Mouse (Mus musculus) hindbrain, embryonic 12.5 days (tissue): ENCODE measurements at regions not wholly inside any gene's neighbourhood (a gene's known extent, or its start where the extent isn't known, plus 50 kb on each side); places are given as distances from the start of the nearest gene placed in this dataset.
"Not testable (repeated sequence)": the region's sequence is repeated elsewhere in the genome, so short reads cannot be mapped to it uniquely, and the experiment has no call there.

Experiments used
- ATAC-seq: fragments of 200-750 bp; cut with Nextera tagmentation; 2 replicates; pipeline ENCODE4 v1.8.0; 2017; ENCODE audit warnings: moderate TSS enrichment; ENCODE audit not compliant: low FRiP score
- H3K27ac ChIP-seq: fragments of 300-500 bp; sonication (generic); 2 replicates; pipeline ENCODE4 v1.5.1; 2016; ENCODE audit warnings: mild to moderate bottlenecking
- H3K27me3 ChIP-seq: fragments of 300-500 bp; sonication (generic); 2 replicates; pipeline ENCODE4 v1.6.1; 2016; ENCODE audit warnings: mild to moderate bottlenecking
- H3K36me3 ChIP-seq: fragments of 300-500 bp; sonication (generic); 2 replicates; pipeline ENCODE4 v1.6.1; 2016; ENCODE audit warnings: mild to moderate bottlenecking
- H3K4me1 ChIP-seq: fragments of 300-500 bp; sonication (generic); 2 replicates; pipeline ENCODE4 v1.6.1; 2016
- H3K4me2 ChIP-seq: fragments of 300-500 bp; sonication (generic); replicated peaks from 2 replicates; pipeline ENCODE4 v1.6.1; 2016; ENCODE audit warnings: mild to moderate bottlenecking
- H3K4me3 ChIP-seq: fragments of 300-500 bp; sonication (generic); 2 replicates; pipeline ENCODE4 v1.5.1; 2016; ENCODE audit warnings: mild to moderate bottlenecking
- H3K9ac ChIP-seq: fragments of 300-500 bp; sonication (generic); 2 replicates; pipeline ENCODE4 v1.6.1; 2016; ENCODE audit warnings: mild to moderate bottlenecking, moderate library complexity
- H3K9me3 ChIP-seq: fragments of 300-500 bp; sonication (generic); replicated peaks from 2 replicates; pipeline ENCODE4 v1.6.1; 2016; ENCODE audit warnings: mild to moderate bottlenecking
- WGBS: fragments of 180-500 bp; shearing (Covaris S2); methylation state at CpG from one replicate; pipeline ENCODE4 v1.1.7; 2016; 5-methylcytosine and 5-hydroxymethylcytosine counted together

DNA sequence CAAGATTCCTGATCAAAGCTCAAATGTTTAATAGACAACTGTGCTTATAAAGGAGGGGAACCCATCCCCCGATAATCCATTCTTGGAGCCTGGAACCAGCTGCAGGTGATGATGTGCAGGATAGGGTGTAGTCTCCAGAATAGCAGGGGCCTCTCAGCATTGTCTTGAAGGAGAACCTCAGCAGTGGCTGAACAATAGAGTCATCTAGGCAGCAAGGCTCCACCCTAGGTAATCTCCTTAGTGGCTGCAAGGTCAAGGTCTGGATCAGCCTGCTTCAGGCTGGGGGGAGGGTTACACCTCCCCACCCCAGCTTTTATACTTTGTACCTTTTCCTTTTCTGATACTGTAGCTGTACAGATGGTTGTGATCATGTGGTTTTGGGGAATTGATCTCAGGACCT lies 116.8 kb upstream of the Mettl4 start:
- H3K9me3 ChIP-seq: no peaks in the 10 kb centered on the region
- WGBS: 97% methylated on average over 1 of the region's 1 CpGs
- no peaks in the 10 kb centered on the region for H3K27me3 ChIP-seq
- no peaks in the 10 kb centered on the region for H3K4me1 ChIP-seq
- no peak overlapping the region for H3K27ac ChIP-seq
- no peak overlapping the region for H3K4me3 ChIP-seq
- no peaks in the 10 kb centered on the region for H3K36me3 ChIP-seq
- no peak overlapping the region for H3K9ac ChIP-seq
- H3K4me2 ChIP-seq: no peak overlapping the region
- no peak for ATAC-seq

DNA sequence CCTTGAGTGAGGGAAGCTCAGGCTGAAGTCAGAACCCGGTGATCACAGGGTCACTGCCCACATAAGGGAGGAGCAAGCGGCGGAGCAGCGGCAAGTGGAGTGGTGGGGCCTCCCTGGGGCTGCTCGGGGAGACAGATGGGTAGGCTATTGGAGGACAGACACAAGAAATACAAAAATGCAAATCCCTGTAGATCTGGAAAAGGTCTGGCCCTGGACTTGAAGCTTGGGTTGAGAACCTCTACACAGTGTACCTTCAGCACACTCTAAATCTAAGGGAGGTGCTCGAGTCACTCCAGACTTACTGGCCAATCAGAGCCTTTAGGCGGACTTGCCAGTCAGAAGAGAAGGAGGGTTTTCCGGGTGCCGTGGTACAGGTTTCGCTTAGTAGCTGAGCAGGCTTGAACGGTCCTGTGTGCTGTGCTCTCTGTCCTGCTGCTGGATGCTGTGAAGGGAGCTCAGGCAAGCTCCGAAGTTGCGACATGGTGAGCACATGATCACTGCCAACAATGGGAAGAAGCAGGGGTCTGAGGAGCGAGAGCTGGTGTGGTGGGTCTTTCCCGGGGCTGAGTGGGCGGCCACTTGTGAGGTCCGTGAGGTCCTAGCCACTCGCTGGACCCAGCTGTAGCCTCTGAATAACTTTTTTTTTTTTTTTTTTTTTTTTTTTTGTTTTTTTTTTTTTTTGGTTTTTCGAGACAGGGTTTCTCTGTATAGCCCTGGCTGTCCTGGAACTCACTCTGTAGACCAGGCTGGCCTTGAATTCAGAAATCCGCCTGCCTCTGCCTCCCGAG lies 114.9 kb upstream of the Mettl4 start:
- H3K36me3 ChIP-seq, H3K4me1 ChIP-seq, H3K27me3 ChIP-seq, H3K9me3 ChIP-seq, H3K27ac ChIP-seq: not testable (repeated sequence)
- ATAC-seq: peak; percentile 99
- Histone ChIP-seq H3K4me2 (peak overlapping the region; percentile 51), H3K9ac (peak overlapping the region; percentile 29; the same call in 1 of the 2 replicates), H3K4me3 (peak overlapping the region; percentile 47)
- WGBS: 15% methylated on average over 20 of the region's 21 CpGs

DNA sequence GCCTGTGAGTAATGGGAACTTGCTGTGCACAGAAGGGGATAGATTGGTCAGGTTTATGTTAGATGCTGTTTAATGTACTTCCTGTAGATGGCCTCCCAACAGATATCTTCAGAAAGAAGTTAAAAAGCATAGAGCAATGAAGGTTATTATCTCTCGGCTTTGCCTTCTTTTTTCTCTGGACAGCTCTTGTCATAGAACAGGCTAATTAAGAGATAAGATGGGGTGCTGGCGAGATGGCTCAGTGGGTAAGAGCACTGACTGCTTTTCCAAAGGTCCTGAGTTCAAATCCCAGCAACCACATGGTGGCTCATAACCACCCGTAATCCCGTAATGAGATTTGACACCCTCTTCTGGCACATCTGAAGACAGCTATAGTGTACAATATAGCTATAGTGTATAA lies 104.9 kb upstream of the Mettl4 start:
- H3K36me3 ChIP-seq, H3K9me3 ChIP-seq, H3K4me3 ChIP-seq, ATAC-seq, H3K27ac ChIP-seq, H3K9ac ChIP-seq, H3K4me1 ChIP-seq, H3K27me3 ChIP-seq, H3K4me2 ChIP-seq: not testable (repeated sequence)
- 83% methylated on average over 4 of the region's 4 CpGs for WGBS

DNA sequence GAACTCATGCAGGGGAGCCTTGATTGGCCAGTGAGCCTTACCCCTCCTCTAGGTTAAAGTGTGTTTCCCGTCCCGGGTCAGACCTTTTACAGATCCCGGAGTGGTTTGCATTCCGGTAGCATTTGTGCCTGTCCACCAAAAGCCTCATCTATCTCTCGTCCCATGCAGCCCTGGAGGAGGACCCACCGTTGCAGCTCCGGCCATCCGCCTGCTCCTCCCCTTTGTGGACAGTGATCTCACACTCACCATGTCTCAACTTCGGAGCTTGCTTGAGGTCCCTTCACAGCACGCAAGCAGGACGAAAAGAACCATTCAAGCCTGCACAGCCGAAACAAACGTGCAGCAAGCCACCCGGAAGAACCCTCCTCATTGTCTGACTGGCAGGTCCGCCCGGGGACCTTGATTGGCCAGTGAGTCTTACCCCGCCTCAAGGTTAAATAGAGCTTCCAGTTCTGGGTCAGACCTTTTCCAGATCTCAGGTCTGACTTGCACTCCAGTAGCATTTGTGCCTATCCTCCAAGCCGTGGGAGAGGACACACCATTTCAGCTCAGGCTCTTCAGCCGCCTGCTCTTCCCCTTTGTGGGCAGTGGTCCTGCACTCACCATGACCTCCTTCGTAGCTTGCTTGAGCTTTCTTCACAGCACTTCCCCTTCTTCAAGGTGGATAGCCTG lies 84.8 kb upstream of the Mettl4 start:
- WGBS: 1% methylated on average over 20 of the region's 20 CpGs
- peak overlapping the region; percentile 73 for H3K9ac ChIP-seq
- H3K27me3 ChIP-seq: no peaks in the 10 kb centered on the region
- peaks cover 3% of the 10 kb centered on the region; the same call in 1 of the 2 replicates for H3K9me3 ChIP-seq
- H3K27ac ChIP-seq: peak overlapping the region; percentile 85
- ATAC-seq: peak; percentile 98
- peaks cover 5% of the 10 kb centered on the region; the same call in 1 of the 2 replicates for H3K36me3 ChIP-seq
- peak overlapping the region; percentile 69 for H3K4me2 ChIP-seq
- peak overlapping the region; percentile 60 for H3K4me3 ChIP-seq
- peaks cover 10% of the 10 kb centered on the region; the same call in 1 of the 2 replicates for H3K4me1 ChIP-seq

- peak overlapping the region; percentile 69 for H3K4me2 ChIP-seq
- not testable (repeated sequence) for ATAC-seq, H3K27me3 ChIP-seq, H3K36me3 ChIP-seq, H3K4me1 ChIP-seq, H3K9me3 ChIP-seq
- H3K27ac ChIP-seq: peak overlapping the region; percentile 85
- peak overlapping the region; percentile 73 for H3K9ac ChIP-seq
- H3K4me3 ChIP-seq: peak overlapping the region; percentile 60
- 9% methylated on average over 9 of the region's 9 CpGs for WGBS
These were observed 84.2 kb upstream of the Mettl4 start for GRCm38 (mm10) chr17:94834067-94834445.

GRCm38 (mm10) chr17:94826415-94826814 lies 76.6 kb upstream of the Mettl4 start:
- H3K4me3 ChIP-seq, H3K4me2 ChIP-seq, H3K4me1 ChIP-seq, H3K9ac ChIP-seq, ATAC-seq, H3K27me3 ChIP-seq, H3K27ac ChIP-seq: not testable (repeated sequence)
- Histone ChIP-seq H3K36me3 (peaks cover 33% of the 10 kb centered on the region; the same call in 1 of the 2 replicates), H3K9me3 (peaks cover 34% of the 10 kb centered on the region)
- WGBS: 83% methylated on average over 1 of the region's 1 CpGs

DNA sequence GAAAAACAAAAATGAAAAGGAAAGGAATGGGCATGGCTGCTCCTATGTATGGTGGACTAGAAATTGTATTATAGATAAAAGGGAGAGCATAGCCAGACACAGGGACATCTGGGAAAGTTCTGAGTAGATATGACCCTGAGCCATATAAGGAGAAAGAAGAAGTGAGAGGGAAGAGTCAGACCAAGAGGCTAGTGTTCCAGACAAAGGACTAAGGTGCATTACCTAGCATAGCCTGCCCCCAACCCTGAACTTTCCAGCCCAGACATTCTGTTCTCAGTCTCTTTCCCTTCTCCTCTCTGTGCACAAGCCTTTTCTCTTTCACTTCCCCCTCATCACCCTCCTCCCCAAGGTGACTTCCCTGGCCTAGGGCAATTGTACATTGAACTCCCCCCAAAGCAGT lies 58.9 kb upstream of the Mettl4 start:
- no peak overlapping the region for H3K27ac ChIP-seq
- H3K4me1 ChIP-seq: no peaks in the 10 kb centered on the region
- no peak overlapping the region for H3K4me2 ChIP-seq
- no peak overlapping the region for H3K4me3 ChIP-seq
- peaks cover 8% of the 10 kb centered on the region for H3K36me3 ChIP-seq
- H3K9ac ChIP-seq: no peak overlapping the region
- ATAC-seq: no peak
- no peaks in the 10 kb centered on the region for H3K27me3 ChIP-seq
- H3K9me3 ChIP-seq: peaks cover 28% of the 10 kb centered on the region
